Mouse (Mus musculus) embryonic facial prominence, embryonic 15.5 days (tissue): Measurements from ENCODE around the gene March5. TPM values are rescaled to one million over a fixed set of nuclear protein-coding genes. Genes with fewer than 3 reads are reported as not detected.

ENCODE experiments used
- ATAC-seq: fragments of 200-750 bp; cut with Nextera tagmentation; 2 replicates; pipeline ENCODE4 v1.8.0; 2017; ENCODE audit warnings: low read depth, moderate TSS enrichment; ENCODE audit not compliant: insufficient number of reproducible peaks, low FRiP score, low TSS enrichment
- H3K27ac ChIP-seq: fragments of 300-500 bp; sonication (generic); replicated peaks from 2 replicates; pipeline ENCODE4 v1.5.1; 2015; ENCODE audit warnings: mild to moderate bottlenecking, inconsistent platforms
- H3K27me3 ChIP-seq: fragments of 300-500 bp; sonication (generic); 2 replicates; pipeline ENCODE4 v1.6.1; 2015; ENCODE audit warnings: inconsistent platforms
- H3K36me3 ChIP-seq: fragments of 300-500 bp; sonication (generic); 2 replicates; pipeline ENCODE4 v1.6.1; 2015; ENCODE audit warnings: mild to moderate bottlenecking, inconsistent platforms
- H3K4me1 ChIP-seq: fragments of 300-500 bp; sonication (generic); 2 replicates; pipeline ENCODE4 v1.6.1; 2015; ENCODE audit warnings: inconsistent platforms
- H3K4me2 ChIP-seq: fragments of 300-500 bp; sonication (generic); replicated peaks from 2 replicates; pipeline ENCODE4 v1.6.1; 2015; ENCODE audit warnings: mild to moderate bottlenecking, inconsistent platforms
- H3K4me3 ChIP-seq: fragments of 300-500 bp; sonication (generic); replicated peaks from 2 replicates; pipeline ENCODE4 v1.5.1; 2015; ENCODE audit warnings: mild to moderate bottlenecking, inconsistent platforms
- H3K9ac ChIP-seq: fragments of 300-500 bp; sonication (generic); 2 replicates; pipeline ENCODE4 v1.6.1; 2015; ENCODE audit warnings: inconsistent platforms
- H3K9me3 ChIP-seq: fragments of 300-500 bp; sonication (generic); replicated peaks from 2 replicates; pipeline ENCODE4 v1.6.1; 2016; ENCODE audit warnings: inconsistent platforms
- WGBS: fragments of 180-500 bp; shearing (Covaris S2); methylation state at CpG from one replicate; pipeline ENCODE4 v1.1.7; 2015; 5-methylcytosine and 5-hydroxymethylcytosine counted together
- polyA plus RNA-seq: library from polyadenylated mRNA; unstranded; fragments of >200 nt; fragmentation: Nextera tagmentation; extraction: Ambion mirVana; gene quantifications from 2 replicates; pipeline ENCODE4 v1.2.1, GENCODE M21; 2015

The March5 gene
- polyA plus RNA-seq: 87.7 and 89.9 TPM in 2 replicates

DNA sequence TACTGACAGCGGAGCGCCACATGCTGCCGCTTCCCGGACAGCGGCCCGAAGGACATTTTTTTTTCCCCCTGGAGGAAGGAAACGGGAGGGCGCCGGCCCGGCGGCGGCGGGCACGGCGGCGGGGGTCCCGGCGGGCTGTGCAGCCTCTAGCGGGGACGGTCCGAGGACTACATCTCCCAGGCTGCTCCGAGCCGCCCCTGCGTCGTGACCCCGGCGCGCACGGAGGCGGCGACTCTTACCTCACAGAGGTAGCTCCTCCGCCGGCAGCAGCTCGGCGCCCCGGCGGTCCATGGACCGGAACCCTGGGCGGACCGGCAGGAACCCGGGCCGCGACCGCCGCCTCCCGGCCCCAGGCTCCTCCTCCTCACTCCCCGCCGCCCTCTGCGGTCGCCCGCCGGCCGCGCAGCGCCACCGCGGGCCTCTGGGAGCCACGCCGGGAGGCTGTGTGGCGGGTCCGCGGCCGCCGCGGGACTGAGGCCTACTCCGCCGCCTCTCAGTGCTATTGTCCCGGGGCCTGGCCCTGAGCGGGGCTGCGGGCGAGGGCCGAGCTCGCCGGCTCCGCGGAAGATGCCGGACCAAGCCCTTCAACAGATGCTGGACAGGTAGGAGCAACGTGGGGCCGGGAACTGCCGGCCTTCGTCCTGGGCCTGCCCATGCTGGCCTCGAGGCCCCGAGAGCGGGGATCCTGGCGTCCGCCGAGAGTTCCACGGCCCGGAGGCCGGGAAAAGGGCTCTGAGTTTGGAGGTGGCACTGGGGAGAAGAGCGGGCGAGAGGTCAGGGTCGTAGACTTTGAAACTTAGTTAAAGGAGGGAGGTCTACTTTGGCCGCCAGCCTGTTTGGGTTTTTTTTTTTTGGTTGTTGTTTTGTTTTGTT is at the start of gene March5:
Gene March5, plus strand, starts transcription at position 241 of the 873 bp plus-strand sequence.
- under 1% methylated on average over 93 of the region's 94 CpGs for WGBS
- Histone ChIP-seq H3K27me3 (no peaks in the 10 kb centered on the region), H3K4me2 (peak within 1 kb of the TSS; percentile 91), H3K9me3 (no peaks in the 10 kb centered on the region), H3K9ac (peak within 1 kb of the TSS; percentile 97), H3K4me1 (peaks cover 12% of the 10 kb centered on the region), H3K36me3 (peaks cover 20% of the 10 kb centered on the region), H3K27ac (peak within 1 kb of the TSS; percentile 92), H3K4me3 (peak within 1 kb of the TSS; percentile 99)
- peak; percentile 97 for ATAC-seq

DNA sequence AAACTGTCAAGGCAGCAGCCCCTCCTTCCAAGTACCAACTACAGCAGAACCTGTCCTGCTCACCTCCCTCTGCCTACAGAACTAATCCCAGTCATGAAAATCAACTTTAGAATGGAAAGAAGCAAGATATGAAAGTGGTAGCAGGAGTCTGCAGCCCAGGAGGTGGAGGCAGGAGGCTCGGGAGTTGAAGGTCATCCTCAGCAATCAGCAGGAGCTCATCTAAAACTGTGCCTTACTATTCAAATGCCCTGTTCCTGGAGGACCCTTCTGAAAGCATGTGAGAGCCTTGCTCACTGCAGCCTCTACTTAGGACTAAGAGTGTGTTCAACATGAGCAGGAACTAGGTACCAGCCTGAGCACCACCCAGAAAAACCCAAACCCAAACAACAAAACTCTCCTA is 35.2 kb upstream of the March5 start:
- no peak for ATAC-seq
- H3K4me3 ChIP-seq: no peak overlapping the region
- no peak overlapping the region for H3K9ac ChIP-seq
- peaks cover 22% of the 10 kb centered on the region for H3K27me3 ChIP-seq
- WGBS: 58% methylated on average over 1 of the region's 1 CpGs
- H3K4me1 ChIP-seq: peaks cover 14% of the 10 kb centered on the region
- H3K4me2 ChIP-seq: no peak overlapping the region
- H3K36me3 ChIP-seq: no peaks in the 10 kb centered on the region
- H3K27ac ChIP-seq: no peak overlapping the region
- H3K9me3 ChIP-seq: no peaks in the 10 kb centered on the region

- peaks cover 14% of the 10 kb centered on the region for H3K4me1 ChIP-seq
- no peak overlapping the region for H3K4me3 ChIP-seq
- no peak overlapping the region for H3K4me2 ChIP-seq
- no peak for ATAC-seq
- 68% methylated on average over 11 of the region's 11 CpGs for WGBS
- H3K9me3 ChIP-seq: no peaks in the 10 kb centered on the region
- H3K27me3 ChIP-seq: peaks cover 23% of the 10 kb centered on the region
- H3K27ac ChIP-seq: no peak overlapping the region
- no peak overlapping the region for H3K9ac ChIP-seq
- H3K36me3 ChIP-seq: no peaks in the 10 kb centered on the region
Measured at GRCm38 (mm10) chr19:37172566-37173130, 34.7 kb upstream of the March5 start.

GRCm38 (mm10) chr19:37173331-37174115 is 33.8 kb upstream of the March5 start:
- H3K4me2 ChIP-seq: peak overlapping the region; percentile 100
- H3K27ac ChIP-seq: no peak overlapping the region
- WGBS: 28% methylated on average over 20 of the region's 20 CpGs
- no peaks in the 10 kb centered on the region for H3K36me3 ChIP-seq
- peak overlapping the region; percentile 62; the same call in 1 of the 2 replicates for H3K9ac ChIP-seq
- H3K4me3 ChIP-seq: peak overlapping the region; percentile 69
- peaks cover 14% of the 10 kb centered on the region for H3K4me1 ChIP-seq
- peaks cover 23% of the 10 kb centered on the region for H3K27me3 ChIP-seq
- H3K9me3 ChIP-seq: no peaks in the 10 kb centered on the region
- ATAC-seq: no peak

GRCm38 (mm10) chr19:37174116-37174715 is 33.1 kb upstream of the March5 start:
- H3K9me3 ChIP-seq: no peaks in the 10 kb centered on the region
- peak overlapping the region; percentile 62 for H3K9ac ChIP-seq
- peak overlapping the region; percentile 69 for H3K4me3 ChIP-seq
- ATAC-seq: peak; percentile 55; the same call in 1 of the 2 replicates
- peaks cover 14% of the 10 kb centered on the region for H3K4me1 ChIP-seq
- no peaks in the 10 kb centered on the region for H3K36me3 ChIP-seq
- under 1% methylated on average over 69 of the region's 70 CpGs for WGBS
- H3K27ac ChIP-seq: peak overlapping the region; percentile 83
- peaks cover 23% of the 10 kb centered on the region for H3K27me3 ChIP-seq
- H3K4me2 ChIP-seq: peak overlapping the region; percentile 100

DNA sequence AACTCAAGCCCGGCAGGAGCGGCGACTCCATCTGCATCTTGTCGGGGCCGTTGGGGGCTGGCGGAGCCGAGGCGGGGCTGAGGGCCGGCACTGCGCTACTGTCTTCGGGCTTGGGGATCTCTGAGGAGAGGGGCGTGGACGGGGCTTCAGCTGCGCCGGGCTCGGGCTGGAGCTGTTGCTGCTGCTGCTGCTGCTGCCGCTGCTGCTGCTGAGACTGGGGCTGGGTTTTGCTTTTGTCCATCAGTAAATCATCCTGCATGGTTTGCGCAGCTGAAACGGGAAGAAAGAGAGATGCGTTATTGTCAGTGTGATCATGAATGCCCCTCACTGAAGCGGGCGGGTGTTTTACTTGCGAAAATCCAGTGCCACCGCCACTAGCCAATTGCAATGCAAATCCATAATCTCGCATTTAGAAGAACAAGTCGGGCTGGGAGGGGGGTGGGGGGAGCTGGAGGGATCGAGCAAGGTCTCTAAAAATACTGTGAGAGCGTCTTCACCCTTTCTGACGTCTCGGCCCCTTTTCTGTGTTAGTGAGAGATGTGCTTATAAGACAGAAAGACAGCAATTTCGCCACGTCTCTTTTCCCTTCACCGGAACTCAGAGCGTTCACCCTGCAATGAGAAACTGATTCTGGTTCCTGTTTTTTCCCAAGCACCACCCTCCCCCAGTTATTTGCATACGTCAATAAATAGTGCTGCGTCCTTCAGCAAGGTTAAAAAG is 32.5 kb upstream of the March5 start:
- peak overlapping the region; percentile 62 for H3K9ac ChIP-seq
- ATAC-seq: peak; percentile 77; the same call in 1 of the 2 replicates
- H3K4me3 ChIP-seq: peak overlapping the region; percentile 69
- H3K9me3 ChIP-seq: no peaks in the 10 kb centered on the region
- peaks cover 14% of the 10 kb centered on the region for H3K4me1 ChIP-seq
- WGBS: 0% methylated on average over 36 of the region's 36 CpGs
- peak overlapping the region; percentile 83 for H3K27ac ChIP-seq
- H3K27me3 ChIP-seq: peaks cover 23% of the 10 kb centered on the region
- no peaks in the 10 kb centered on the region for H3K36me3 ChIP-seq
- peak overlapping the region; percentile 100 for H3K4me2 ChIP-seq

DNA sequence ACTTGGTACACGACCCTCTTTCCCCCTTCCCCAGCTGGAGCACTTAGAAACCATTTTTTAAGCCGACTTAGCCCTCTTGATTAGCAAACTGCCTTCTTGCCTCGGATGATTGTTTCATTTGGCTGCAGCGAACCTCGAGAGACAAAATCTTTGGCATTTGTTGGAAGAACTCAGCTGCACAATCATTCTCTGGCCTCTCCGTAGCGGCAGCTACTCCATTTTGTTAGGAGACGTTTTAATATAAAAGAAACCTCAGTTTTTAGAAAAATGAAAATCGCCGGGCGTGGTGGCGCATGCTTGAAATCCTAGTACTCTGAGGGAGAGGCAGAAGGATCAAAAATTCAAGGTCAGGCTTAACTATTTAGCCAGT is 31.9 kb upstream of the March5 start:
- Histone ChIP-seq H3K36me3 (no peaks in the 10 kb centered on the region), H3K4me3 (peak overlapping the region; percentile 69), H3K9ac (peak overlapping the region; percentile 23), H3K27me3 (peaks cover 23% of the 10 kb centered on the region), H3K27ac (peak overlapping the region; percentile 83), H3K4me1 (peaks cover 14% of the 10 kb centered on the region), H3K4me2 (peak overlapping the region; percentile 100), H3K9me3 (no peaks in the 10 kb centered on the region)
- no peak for ATAC-seq
- WGBS: under 1% methylated on average over 12 of the region's 12 CpGs

DNA sequence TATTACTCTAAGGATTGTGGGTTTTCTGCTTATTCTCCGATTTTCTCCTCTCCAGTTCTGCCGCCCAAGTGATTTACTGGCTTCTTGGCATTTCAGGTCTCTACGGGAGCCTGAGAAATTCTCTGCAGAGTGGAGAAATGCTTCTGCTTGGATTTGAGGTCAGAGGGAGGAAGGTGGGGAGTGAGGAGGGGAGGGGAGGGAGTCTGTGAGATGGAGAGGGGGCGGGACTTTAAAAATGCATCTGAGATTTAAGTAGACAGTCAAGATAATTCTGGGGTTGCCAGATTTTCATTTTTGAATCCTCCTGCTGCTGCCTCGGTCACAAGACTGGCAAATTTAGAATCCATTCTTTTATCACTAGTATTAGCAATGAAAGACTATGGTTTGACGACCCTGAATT is 31.4 kb upstream of the March5 start:
- peak overlapping the region; percentile 23; the same call in 1 of the 2 replicates for H3K9ac ChIP-seq
- H3K27me3 ChIP-seq: peaks cover 23% of the 10 kb centered on the region
- H3K27ac ChIP-seq: peak overlapping the region; percentile 83; the same call in 1 of the 2 replicates
- H3K4me3 ChIP-seq: peak overlapping the region; percentile 69
- no peaks in the 10 kb centered on the region for H3K9me3 ChIP-seq
- H3K4me2 ChIP-seq: peak overlapping the region; percentile 100
- H3K36me3 ChIP-seq: no peaks in the 10 kb centered on the region
- H3K4me1 ChIP-seq: peaks cover 14% of the 10 kb centered on the region
- WGBS: 7% methylated on average over 6 of the region's 6 CpGs
- no peak for ATAC-seq

DNA sequence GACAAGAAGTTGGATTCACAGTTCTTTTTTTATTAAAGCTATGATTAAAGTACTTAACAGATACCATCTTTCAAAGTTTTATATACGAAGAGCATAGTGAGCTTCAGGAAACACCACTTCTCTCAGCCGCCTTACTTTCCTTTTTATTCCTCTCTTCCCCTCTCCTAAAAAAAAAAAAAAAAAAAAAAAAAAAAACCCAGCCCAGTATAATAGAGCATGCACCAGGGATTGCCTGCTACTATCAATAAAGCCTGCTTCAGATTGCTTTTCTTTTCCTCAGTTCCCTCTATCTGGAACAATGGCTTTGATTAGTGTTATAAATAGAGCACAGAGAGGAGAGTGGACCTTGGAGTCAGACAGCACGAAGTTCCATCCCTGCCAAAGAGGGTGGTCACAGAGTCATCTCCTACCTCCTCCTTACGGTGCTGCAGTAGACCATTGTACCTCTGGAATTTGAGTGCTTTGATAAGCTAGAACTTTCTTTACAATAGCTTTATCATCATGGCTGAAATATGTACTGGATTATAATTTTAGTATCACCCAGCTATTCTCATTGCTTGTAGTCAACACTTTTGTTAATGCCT is 30.4 kb upstream of the March5 start:
- Histone ChIP-seq H3K36me3 (no peaks in the 10 kb centered on the region), H3K9me3 (no peaks in the 10 kb centered on the region), H3K27ac (no peak overlapping the region), H3K9ac (no peak overlapping the region), H3K27me3 (peaks cover 23% of the 10 kb centered on the region), H3K4me1 (peaks cover 14% of the 10 kb centered on the region), H3K4me2 (no peak overlapping the region), H3K4me3 (no peak overlapping the region)
- ATAC-seq: no peak
- WGBS: 49% methylated on average over 4 of the region's 4 CpGs
